Mouse (Mus musculus): ENCODE data around the gene Fam187a.

DNA sequence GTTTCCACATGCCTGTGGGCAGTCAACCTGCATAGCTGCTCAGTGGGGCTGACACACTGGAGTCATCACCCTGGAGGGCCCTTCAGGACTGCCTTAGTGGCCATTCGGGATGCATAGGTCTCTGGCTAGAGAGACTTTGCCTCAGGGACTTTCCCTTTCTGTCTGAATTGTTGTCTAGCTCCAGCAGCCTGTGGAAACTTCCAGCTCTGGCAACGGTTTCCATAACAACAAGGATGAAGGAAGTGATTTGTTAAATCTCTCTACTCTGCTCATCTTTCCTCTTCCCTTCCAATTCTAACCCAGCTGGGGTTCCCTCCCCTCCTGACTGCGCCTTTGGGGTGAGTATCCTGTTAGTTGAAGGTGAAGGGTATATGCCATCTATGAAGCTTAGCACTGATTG lies 3.2 kb downstream of the Fam187a start:
- TF ChIP-seq CTCF (IDR thresholded peaks at IDR 0.05; ENCODE audit: low read depth) (no peak), EP300 (IDR thresholded peaks at IDR 0.05; ENCODE audit: low read depth) (no peak)

Measured in liver, postnatal 0 days (tissue).